Mouse (Mus musculus): ENCODE measurements around the gene Olfr1466. TPM values are rescaled to one million over a fixed set of nuclear protein-coding genes. Genes with fewer than 3 reads are reported as not detected.

Olfr1466 gene
- not detected in 2 replicates for polyA plus RNA-seq (2015; fragmentation: Nextera tagmentation; extraction: Ambion mirVana)

GRCm38 (mm10) chr19:13338562-13338961, at the start of gene Olfr1466:
Gene Olfr1466, plus strand, starts transcription at chr19:13338862.
- 76% methylated on average over 2 of the region's 2 CpGs for WGBS
- no peaks in the 10 kb centered on the region for H3K27me3 ChIP-seq (replicated peaks)
- no peak for ATAC-seq (ENCODE audit: extremely low read depth, insufficient number of reproducible peaks, low FRiP score, low TSS enrichment)

DNA sequence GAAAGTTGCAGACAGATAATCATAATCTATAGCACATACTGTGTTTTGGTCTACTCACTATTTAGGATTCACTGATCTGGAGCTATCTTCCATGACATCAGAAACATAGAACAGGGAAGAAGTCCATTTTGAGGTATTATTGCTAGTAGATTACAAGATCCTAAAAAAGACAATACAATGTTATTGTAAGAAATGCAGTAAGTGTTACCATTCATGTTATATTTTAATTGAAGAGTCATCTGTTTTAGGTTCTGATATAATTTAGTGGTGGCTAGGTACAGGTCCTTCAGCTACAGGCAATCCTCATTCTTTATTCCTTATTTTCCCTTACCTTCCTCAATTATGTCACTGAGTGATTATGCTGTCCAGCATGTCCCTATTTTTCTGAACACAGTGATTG, 23.2 kb upstream of the Olfr1466 start, which contains the start of gene Olfr1465:
Olfr1465 (minus strand) TSS at position 101 of the 400 bp plus-strand sequence.
- H3K27me3 ChIP-seq (replicated peaks): no peaks in the 10 kb centered on the region

More at GRCm38 (mm10) chr19:13338562-13338961, at the start of gene Olfr1466:
- Histone ChIP-seq H3K9ac (no peak within 1 kb of the TSS), H3K4me1 (no peaks in the 10 kb centered on the region), H3K4me2 (no peak within 1 kb of the TSS), H3K9me3 (peaks cover 28% of the 10 kb centered on the region), H3K36me3 (no peaks in the 10 kb centered on the region), H3K4me3 (no peak within 1 kb of the TSS), H3K27ac (replicated peaks) (no peak within 1 kb of the TSS)

DNA sequence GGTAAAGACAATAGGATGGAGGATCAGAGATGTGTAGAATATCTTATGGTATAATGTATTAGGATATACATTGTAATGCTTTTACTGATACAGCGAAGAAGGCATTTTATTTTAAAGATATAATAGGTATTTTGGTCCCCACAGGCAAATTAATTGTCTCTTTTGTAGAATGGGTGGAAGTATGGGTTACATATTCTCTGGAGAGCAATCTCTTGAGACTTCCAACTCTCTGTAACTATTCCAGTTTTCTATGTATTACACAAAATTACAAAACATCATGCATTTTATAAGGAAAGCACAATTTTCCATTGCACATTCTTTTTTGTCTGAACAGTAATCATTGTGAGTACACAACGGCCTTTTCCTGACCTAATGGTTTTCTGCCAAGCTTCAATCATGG, 23.3 kb downstream of the Olfr1466 start, which contains the start of gene Olfr1467:
Olfr1467 (plus strand) TSS at position 301 of the 400 bp plus-strand sequence.
- Histone ChIP-seq H3K36me3 (no peaks in the 10 kb centered on the region), H3K27ac (replicated peaks) (no peak within 1 kb of the TSS), H3K4me2 (no peak within 1 kb of the TSS), H3K4me1 (no peaks in the 10 kb centered on the region), H3K27me3 (replicated peaks) (no peaks in the 10 kb centered on the region), H3K9me3 (peaks cover 22% of the 10 kb centered on the region), H3K4me3 (no peak within 1 kb of the TSS), H3K9ac (no peak within 1 kb of the TSS)
- WGBS: 63% methylated on average over 2 of the region's 2 CpGs
- ATAC-seq (ENCODE audit: extremely low read depth, insufficient number of reproducible peaks, low FRiP score, low TSS enrichment): no peak

More for the DNA sequence above, 23.2 kb upstream of the Olfr1466 start, which contains the start of gene Olfr1465:
- H3K9ac ChIP-seq: no peak within 1 kb of the TSS
- no peaks in the 10 kb centered on the region for H3K4me1 ChIP-seq
- H3K9me3 ChIP-seq: peaks cover 6% of the 10 kb centered on the region; the same call in 1 of the 2 replicates
- no peaks in the 10 kb centered on the region for H3K36me3 ChIP-seq
- ATAC-seq (ENCODE audit: extremely low read depth, insufficient number of reproducible peaks, low FRiP score, low TSS enrichment): no peak
- H3K4me3 ChIP-seq: no peak within 1 kb of the TSS
- H3K4me2 ChIP-seq: no peak within 1 kb of the TSS
- H3K27ac ChIP-seq (replicated peaks): no peak within 1 kb of the TSS

Other genes starting within 250 kb of the Olfr1466 start
- gene Olfr1457, start 241.0 kb upstream of the Olfr1466 start, polyA plus RNA-seq (2015; fragmentation: Nextera tagmentation; extraction: Ambion mirVana): not detected in 2 replicates
- not detected in 2 replicates for gene Olfr1458, start 232.1 kb upstream of the Olfr1466 start, polyA plus RNA-seq (2015; fragmentation: Nextera tagmentation; extraction: Ambion mirVana)
- gene Olfr1459, start 189.3 kb upstream of the Olfr1466 start, polyA plus RNA-seq (2015; fragmentation: Nextera tagmentation; extraction: Ambion mirVana): not detected in 2 replicates
- not detected in 2 replicates for gene Olfr1461, start 175.9 kb upstream of the Olfr1466 start, polyA plus RNA-seq (2015; fragmentation: Nextera tagmentation; extraction: Ambion mirVana)
- gene Olfr1462, start 153.1 kb upstream of the Olfr1466 start, polyA plus RNA-seq (2015; fragmentation: Nextera tagmentation; extraction: Ambion mirVana): not detected in 2 replicates
- gene Olfr1463, start 107.5 kb upstream of the Olfr1466 start, polyA plus RNA-seq (2015; fragmentation: Nextera tagmentation; extraction: Ambion mirVana): not detected in 2 replicates
- not detected in 2 replicates for gene Olfr1465, start 23.3 kb upstream of the Olfr1466 start, polyA plus RNA-seq (2015; fragmentation: Nextera tagmentation; extraction: Ambion mirVana)
- not detected in 2 replicates for gene Olfr1467, start 23.4 kb downstream of the Olfr1466 start, polyA plus RNA-seq (2015; fragmentation: Nextera tagmentation; extraction: Ambion mirVana)
- not detected in 2 replicates for gene Olfr1469, start 69.0 kb downstream of the Olfr1466 start, polyA plus RNA-seq (2015; fragmentation: Nextera tagmentation; extraction: Ambion mirVana)
- not detected in 2 replicates for gene Olfr1471, start 104.5 kb downstream of the Olfr1466 start, polyA plus RNA-seq (2015; fragmentation: Nextera tagmentation; extraction: Ambion mirVana)
- not detected in 2 replicates for gene Olfr1472, start 117.2 kb downstream of the Olfr1466 start, polyA plus RNA-seq (2015; fragmentation: Nextera tagmentation; extraction: Ambion mirVana)
- not detected in 2 replicates for gene Olfr1474, start 130.7 kb downstream of the Olfr1466 start, polyA plus RNA-seq (2015; fragmentation: Nextera tagmentation; extraction: Ambion mirVana)
- gene Olfr1475, start 141.3 kb downstream of the Olfr1466 start, polyA plus RNA-seq (2015; fragmentation: Nextera tagmentation; extraction: Ambion mirVana): not detected in 2 replicates
- not detected in 2 replicates for gene Olfr1477, start 161.7 kb downstream of the Olfr1466 start, polyA plus RNA-seq (2015; fragmentation: Nextera tagmentation; extraction: Ambion mirVana)
- not detected in 2 replicates for gene Olfr1480, start 189.1 kb downstream of the Olfr1466 start, polyA plus RNA-seq (2015; fragmentation: Nextera tagmentation; extraction: Ambion mirVana)
- not detected in 2 replicates for gene Olfr1484, start 244.6 kb downstream of the Olfr1466 start, polyA plus RNA-seq (2015; fragmentation: Nextera tagmentation; extraction: Ambion mirVana)

Data from heart, embryonic 13.5 days (tissue).